Mouse (Mus musculus): ENCODE measurements around the gene Fetub.

DNA sequence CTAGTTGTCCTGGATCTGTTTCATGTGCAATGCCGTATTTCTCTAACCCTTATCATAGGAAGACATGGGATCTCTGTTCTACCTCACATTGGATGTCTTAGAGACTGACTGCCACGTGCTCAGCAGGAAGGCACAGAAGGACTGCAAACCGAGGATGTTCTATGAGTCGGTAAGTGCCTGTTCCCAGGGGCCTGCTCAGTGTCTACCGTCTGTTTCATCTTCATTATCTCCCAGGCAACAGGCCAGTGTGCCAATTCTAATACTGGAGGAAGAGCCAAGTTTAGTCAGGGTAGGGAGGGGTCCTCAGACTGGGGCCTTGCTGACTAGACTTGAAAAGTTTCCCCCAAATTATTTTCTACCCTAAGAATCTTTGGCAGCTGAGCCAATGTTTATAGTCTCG lies 11.4 kb downstream of the Fetub start:
- TF ChIP-seq CTCF (IDR thresholded peaks at IDR 0.05; ENCODE audit: extremely low read depth, insufficient read depth, low read length), result no peak
- no peak for TF ChIP-seq POLR2A (IDR thresholded peaks at IDR 0.05; ENCODE audit: extremely low read depth, insufficient read depth, low read length)
